Mouse (Mus musculus): Measurements from ENCODE around the gene Ppil6. TPM values are rescaled to one million over a fixed set of nuclear protein-coding genes. Genes with fewer than 3 reads are reported as not detected.
A peak's percentile ranks its signal among the peaks of the same experiment; 100 is the strongest.

Ppil6 gene
- polyA plus RNA-seq, 1 experiment = 0.15 TPM

DNA sequence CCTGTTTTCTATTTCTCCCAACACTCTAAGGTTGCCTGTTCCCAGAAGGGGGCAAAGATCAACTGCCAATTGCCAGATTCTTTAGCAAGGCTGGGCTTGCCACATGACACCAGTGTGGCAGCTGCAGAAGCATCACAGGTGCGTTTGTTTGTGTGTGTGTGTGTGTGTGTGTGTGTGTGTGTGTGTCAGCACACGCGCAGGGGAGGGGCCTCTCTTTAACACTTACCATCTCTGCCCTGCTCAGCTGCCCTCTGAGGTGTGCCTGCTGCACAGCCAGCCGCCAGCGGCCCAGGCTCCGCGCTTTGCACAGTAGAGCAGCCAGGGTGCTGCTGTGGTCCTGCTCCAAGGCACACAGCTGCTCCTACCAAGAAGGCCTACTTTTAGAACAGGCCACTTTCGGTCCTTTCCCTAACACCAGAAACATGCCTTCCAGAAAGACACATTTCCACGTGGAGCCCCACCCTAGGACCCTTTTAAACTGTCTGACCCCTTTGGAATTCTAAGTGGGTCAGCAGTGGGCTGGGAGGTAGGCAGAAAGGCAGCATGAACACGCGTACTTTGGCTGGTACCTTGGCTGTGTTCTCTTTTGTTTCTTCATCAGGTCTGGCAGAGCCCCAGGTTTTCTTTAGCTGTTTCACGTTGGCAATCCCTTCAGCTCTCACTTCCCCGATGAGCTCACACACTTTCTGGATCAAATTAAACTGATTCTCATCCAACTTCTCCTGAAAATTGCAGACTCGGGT is 62.8 kb downstream of the Ppil6 start:
- WGBS = 28% methylated on average over 14 of the region's 14 CpGs
- Histone ChIP-seq H3K36me3 (ENCODE audit: control insufficient read depth, insufficient read depth, low read length) (no peaks in the 10 kb centered on the region), H3K27me3 (ENCODE audit: control insufficient read depth, insufficient read depth, low read length) (no peaks in the 10 kb centered on the region), H3K4me3 (ENCODE audit: control insufficient read depth, insufficient read depth, low read length) (no peak overlapping the region), H3K4me1 (replicated peaks; ENCODE audit: control insufficient read depth, insufficient read depth, low read length) (peaks cover 34% of the 10 kb centered on the region), H3K27ac (ENCODE audit: control insufficient read depth, insufficient read depth, low read length) (peak overlapping the region; percentile 93)
- TF ChIP-seq CTCF (IDR thresholded peaks at IDR 0.05; ENCODE audit: borderline replicate concordance, control insufficient read depth, extremely low read depth, insufficient read depth, low read length, poor library complexity) (0 out of 2 replicates have a peak, but pooled peaks have one; percentile 32), POLR2A (IDR thresholded peaks at IDR 0.05; ENCODE audit: control insufficient read depth, extremely low read depth, insufficient read depth, low read length, poor library complexity) (peak; percentile 91)
- DNase-seq = peak; percentile 85

DNA sequence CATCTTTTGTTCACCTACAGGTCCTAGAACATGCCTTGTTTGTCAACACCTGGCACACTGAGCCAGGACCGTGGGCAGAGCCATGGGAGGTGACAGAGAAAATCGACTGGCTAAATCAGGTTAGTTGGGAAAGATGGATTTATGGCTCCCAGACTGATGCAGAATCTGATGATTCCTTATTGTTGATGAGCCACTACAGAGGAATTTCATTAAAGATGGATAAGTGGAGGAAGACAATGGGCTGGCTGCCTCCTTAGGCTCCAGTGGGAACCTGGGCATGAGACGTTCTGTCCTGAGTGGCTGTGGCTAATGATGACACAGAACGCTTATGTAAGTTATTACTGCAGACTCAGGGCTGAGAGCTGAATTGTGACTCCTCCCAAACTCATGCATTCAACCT is 63.5 kb downstream of the Ppil6 start:
- WGBS = 89% methylated on average over 4 of the region's 4 CpGs
- Histone ChIP-seq H3K4me3 (ENCODE audit: control insufficient read depth, insufficient read depth, low read length) (no peak overlapping the region), H3K27me3 (ENCODE audit: control insufficient read depth, insufficient read depth, low read length) (no peaks in the 10 kb centered on the region), H3K36me3 (ENCODE audit: control insufficient read depth, insufficient read depth, low read length) (no peaks in the 10 kb centered on the region), H3K4me1 (replicated peaks; ENCODE audit: control insufficient read depth, insufficient read depth, low read length) (peaks cover 34% of the 10 kb centered on the region), H3K27ac (ENCODE audit: control insufficient read depth, insufficient read depth, low read length) (peak overlapping the region; percentile 93)
- TF ChIP-seq CTCF (IDR thresholded peaks at IDR 0.05; ENCODE audit: borderline replicate concordance, control insufficient read depth, extremely low read depth, insufficient read depth, low read length, poor library complexity) (no peak), POLR2A (IDR thresholded peaks at IDR 0.05; ENCODE audit: control insufficient read depth, extremely low read depth, insufficient read depth, low read length, poor library complexity) (no peak)
- DNase-seq = no peak

DNA sequence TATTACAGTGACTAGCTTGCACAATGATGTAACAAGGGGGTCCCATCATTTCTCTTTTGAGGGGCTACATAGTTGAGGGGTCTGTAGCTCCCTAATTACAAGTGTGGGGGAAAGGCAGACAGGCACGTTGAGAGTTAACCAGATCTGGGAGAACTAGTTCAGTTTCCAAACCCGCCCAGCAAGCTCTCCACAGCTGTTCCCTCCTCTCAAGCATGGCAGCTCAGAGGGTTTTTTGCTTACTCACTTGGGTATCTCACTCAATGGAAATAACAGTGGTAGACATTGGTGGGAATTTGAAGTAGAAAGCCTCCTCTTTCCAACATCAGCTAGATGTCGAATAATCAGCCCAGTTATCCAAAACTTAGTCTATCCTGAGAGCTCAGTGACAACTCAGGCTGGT is 64.8 kb downstream of the Ppil6 start:
- H3K4me1 ChIP-seq (replicated peaks; ENCODE audit: control insufficient read depth, insufficient read depth, low read length) = peaks cover 34% of the 10 kb centered on the region
- DNase-seq = no peak
- WGBS = 94% methylated on average over 3 of the region's 3 CpGs
- no peaks in the 10 kb centered on the region for H3K36me3 ChIP-seq (ENCODE audit: control insufficient read depth, insufficient read depth, low read length)
- H3K27me3 ChIP-seq (ENCODE audit: control insufficient read depth, insufficient read depth, low read length) = no peaks in the 10 kb centered on the region
- TF ChIP-seq POLR2A (IDR thresholded peaks at IDR 0.05; ENCODE audit: control insufficient read depth, extremely low read depth, insufficient read depth, low read length, poor library complexity) (no peak), CTCF (IDR thresholded peaks at IDR 0.05; ENCODE audit: borderline replicate concordance, control insufficient read depth, extremely low read depth, insufficient read depth, low read length, poor library complexity) (no peak)
- no peak overlapping the region for H3K4me3 ChIP-seq (ENCODE audit: control insufficient read depth, insufficient read depth, low read length)
- H3K27ac ChIP-seq (ENCODE audit: control insufficient read depth, insufficient read depth, low read length) = no peak overlapping the region

DNA sequence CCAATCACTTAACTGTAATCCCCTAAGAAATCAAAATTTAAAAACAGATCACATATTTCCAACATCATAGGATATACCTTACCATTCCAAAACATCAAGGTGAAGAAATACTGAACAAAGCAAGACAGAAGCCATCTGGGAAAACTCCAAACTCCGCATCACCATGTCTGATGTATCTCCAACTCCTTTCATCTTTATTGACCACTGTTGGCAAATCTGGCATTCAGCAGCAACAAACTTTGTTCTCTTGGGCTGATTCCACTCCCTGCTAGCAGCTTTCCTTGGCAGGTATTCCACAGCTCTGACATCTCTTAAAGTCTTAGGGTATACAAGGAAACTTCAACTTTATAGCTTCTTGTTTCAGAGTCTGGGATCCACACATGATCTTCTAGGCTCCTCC is 68.2 kb downstream of the Ppil6 start:
- TF ChIP-seq CTCF (IDR thresholded peaks at IDR 0.05; ENCODE audit: borderline replicate concordance, control insufficient read depth, extremely low read depth, insufficient read depth, low read length, poor library complexity) = no peak
- no peak for TF ChIP-seq POLR2A (IDR thresholded peaks at IDR 0.05; ENCODE audit: control insufficient read depth, extremely low read depth, insufficient read depth, low read length, poor library complexity)

DNA sequence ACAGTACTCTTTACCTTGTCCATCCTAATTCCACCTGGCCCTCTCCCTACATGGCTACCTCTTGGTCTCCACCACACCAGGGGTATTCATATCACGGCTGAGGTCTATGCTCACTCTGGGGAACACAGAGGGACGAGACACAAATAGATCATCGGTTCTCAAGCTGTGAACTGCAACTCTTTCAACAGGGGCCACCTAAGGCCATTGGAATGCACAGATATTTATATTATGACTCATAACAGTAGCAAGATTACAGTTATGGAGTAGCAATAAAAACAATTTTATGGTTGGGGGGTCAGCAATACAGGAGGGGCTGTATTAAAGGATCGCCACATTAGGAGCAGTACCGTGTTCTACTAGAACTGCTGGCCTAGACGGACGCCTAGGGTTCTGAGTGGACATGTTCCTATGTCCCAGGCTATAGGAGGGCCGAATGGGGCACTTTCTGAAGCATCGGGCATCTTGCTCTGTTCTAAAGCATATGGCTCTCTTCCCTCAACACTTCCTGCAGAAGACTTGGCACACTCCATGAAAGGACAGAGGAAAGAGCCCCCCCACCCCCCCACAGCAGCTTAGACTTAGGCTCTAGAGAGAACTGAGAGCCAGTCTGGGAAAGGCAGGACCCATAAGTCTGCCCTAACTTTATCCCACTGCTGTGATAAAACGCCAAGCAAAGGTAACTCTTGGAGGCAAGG is 71.6 kb downstream of the Ppil6 start:
- WGBS = 99% methylated on average over 10 of the region's 10 CpGs

More for the DNA sequence above, 68.2 kb downstream of the Ppil6 start:
- H3K27ac ChIP-seq (ENCODE audit: control insufficient read depth, insufficient read depth, low read length) = no peak overlapping the region
- 100% methylated on average over 1 of the region's 1 CpGs for WGBS
- no peaks in the 10 kb centered on the region for H3K36me3 ChIP-seq (ENCODE audit: control insufficient read depth, insufficient read depth, low read length)
- no peak for DNase-seq
- H3K4me3 ChIP-seq (ENCODE audit: control insufficient read depth, insufficient read depth, low read length) = no peak overlapping the region
- H3K4me1 ChIP-seq (replicated peaks; ENCODE audit: control insufficient read depth, insufficient read depth, low read length) = peaks cover 12% of the 10 kb centered on the region
- H3K27me3 ChIP-seq (ENCODE audit: control insufficient read depth, insufficient read depth, low read length) = no peaks in the 10 kb centered on the region

More for the DNA sequence above, 71.6 kb downstream of the Ppil6 start:
- no peaks in the 10 kb centered on the region for H3K27me3 ChIP-seq (ENCODE audit: control insufficient read depth, insufficient read depth, low read length)
- H3K4me1 ChIP-seq (replicated peaks; ENCODE audit: control insufficient read depth, insufficient read depth, low read length) = peaks cover 2% of the 10 kb centered on the region; the same call in 1 of the 2 replicates
- no peak overlapping the region for H3K4me3 ChIP-seq (ENCODE audit: control insufficient read depth, insufficient read depth, low read length)
- no peak for DNase-seq
- no peak overlapping the region for H3K27ac ChIP-seq (ENCODE audit: control insufficient read depth, insufficient read depth, low read length)
- no peak for TF ChIP-seq CTCF (IDR thresholded peaks at IDR 0.05; ENCODE audit: borderline replicate concordance, control insufficient read depth, extremely low read depth, insufficient read depth, low read length, poor library complexity)
- no peak for TF ChIP-seq POLR2A (IDR thresholded peaks at IDR 0.05; ENCODE audit: control insufficient read depth, extremely low read depth, insufficient read depth, low read length, poor library complexity)
- no peaks in the 10 kb centered on the region for H3K36me3 ChIP-seq (ENCODE audit: control insufficient read depth, insufficient read depth, low read length)

Other genes with a start within 250 kb of the Ppil6 start
- gene Fig4, start 187.2 kb upstream of the Ppil6 start, polyA plus RNA-seq (2012; rRNA removed) = 17.0 and 17.1 TPM in 2 replicates
- 0.04 TPM in 1 of 2 replicates, not detected in the other for gene Ak9, start 186.5 kb upstream of the Ppil6 start, polyA plus RNA-seq (2012; rRNA removed)
- 31.4 and 31.6 TPM in 2 replicates for gene Zbtb24, start 40.1 kb upstream of the Ppil6 start, polyA plus RNA-seq (2012; rRNA removed)
- 232 and 249 TPM in 2 replicates for gene Mical1, start 14.1 kb upstream of the Ppil6 start, polyA plus RNA-seq (2012; rRNA removed)
- 134 and 141 TPM in 2 replicates for gene Smpd2, start 70 bp upstream of the Ppil6 start, polyA plus RNA-seq (2012; rRNA removed)
- 223 and 238 TPM in 2 replicates for gene Cd164, start 29.0 kb downstream of the Ppil6 start, polyA plus RNA-seq (2012; rRNA removed)
- gene Ccdc162, start 226.2 kb downstream of the Ppil6 start, polyA plus RNA-seq (2012; rRNA removed) = 2.9 and 5.1 TPM in 2 replicates

Measured in thymus, adult 2 months (tissue).